Mouse (Mus musculus) cortical plate, adult 2 months (tissue): ENCODE data around the gene Ankrd13b.

ENCODE experiments used
- CTCF ChIP-seq: fragments of 200-500 bp; IDR thresholded peaks from 2 replicates; pipeline ENCODE4 v1.5.1; 2011; ENCODE audit warnings: mild to moderate bottlenecking, control low read depth, low read length; ENCODE audit not compliant: insufficient read depth; ENCODE audit errors: extremely low read depth
- POLR2A ChIP-seq: fragments of 200-500 bp; IDR thresholded peaks from 2 replicates; pipeline ENCODE4 v1.6.1; 2011; ENCODE audit warnings: mild to moderate bottlenecking, low read length, control low read depth; ENCODE audit not compliant: insufficient read depth; ENCODE audit errors: extremely low read depth

GRCm38 (mm10) chr11:77437026-77437425 lies 52.5 kb downstream of the Ankrd13b start:
- TF ChIP-seq POLR2A (no peak), CTCF (no peak)
